Mouse (Mus musculus) gonadal fat pad, adult 2 months (tissue): ENCODE results near the gene Wwtr1. TPM values are rescaled to one million over a fixed set of nuclear protein-coding genes. Genes with fewer than 3 reads are reported as not detected.

ENCODE experiments used
- DNase-seq: peaks from one replicate; pipeline ENCODE4 v3.0.0-alpha.2; 2012; ENCODE audit warnings: low read depth
- polyA plus RNA-seq: library from polyadenylated mRNA; depleted of rRNA; stranded (reverse); fragments of >200 nt; gene quantifications from 2 replicates; pipeline ENCODE4 v1.2.3, GENCODE M21; 2012; rRNA removed

The Wwtr1 gene
- 37.0 and 50.1 TPM in 2 replicates for polyA plus RNA-seq

DNA sequence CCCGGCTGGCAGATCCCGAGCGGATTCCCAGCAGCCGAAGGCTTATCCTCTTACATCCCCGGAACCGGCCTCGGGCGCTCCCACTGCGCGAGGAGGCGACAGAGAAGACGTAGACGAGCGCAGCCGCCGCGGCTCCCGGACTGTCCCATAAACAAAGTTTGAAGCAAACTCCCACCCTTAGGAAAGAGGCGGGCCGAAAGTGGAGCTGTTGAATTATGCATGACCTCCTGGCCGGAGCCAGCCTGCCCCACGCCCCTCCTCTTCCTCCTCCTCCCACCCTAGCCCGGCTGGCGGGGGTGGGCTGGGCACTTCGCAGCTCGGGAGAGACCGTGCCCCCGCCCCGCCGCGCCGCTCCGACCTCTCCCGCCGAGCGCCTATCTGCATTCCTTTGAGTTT lies at the start of gene Wwtr1:
Wwtr1 (minus strand) TSS at position 251 of the 396 bp plus-strand sequence.
- no peak for DNase-seq

DNA sequence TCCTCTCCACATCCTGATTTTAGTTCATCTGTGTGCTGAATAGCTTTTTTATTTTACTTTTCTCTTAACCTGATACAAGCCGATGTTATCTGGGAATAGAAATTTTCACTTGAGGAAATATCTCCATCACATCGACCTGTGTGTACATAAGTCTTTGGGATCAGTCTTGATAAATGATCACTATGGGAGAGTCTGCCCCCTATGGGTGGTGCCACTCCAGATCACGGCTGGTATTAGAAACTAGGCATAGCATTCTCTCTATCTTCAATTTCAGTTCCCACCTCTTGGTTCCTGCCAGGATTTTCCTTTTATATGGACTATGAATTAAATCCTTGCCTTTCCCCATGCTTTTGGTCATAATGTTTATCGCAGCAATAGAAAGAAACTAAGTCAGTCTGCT lies 44.0 kb upstream of the Wwtr1 start:
- no peak for DNase-seq

DNA sequence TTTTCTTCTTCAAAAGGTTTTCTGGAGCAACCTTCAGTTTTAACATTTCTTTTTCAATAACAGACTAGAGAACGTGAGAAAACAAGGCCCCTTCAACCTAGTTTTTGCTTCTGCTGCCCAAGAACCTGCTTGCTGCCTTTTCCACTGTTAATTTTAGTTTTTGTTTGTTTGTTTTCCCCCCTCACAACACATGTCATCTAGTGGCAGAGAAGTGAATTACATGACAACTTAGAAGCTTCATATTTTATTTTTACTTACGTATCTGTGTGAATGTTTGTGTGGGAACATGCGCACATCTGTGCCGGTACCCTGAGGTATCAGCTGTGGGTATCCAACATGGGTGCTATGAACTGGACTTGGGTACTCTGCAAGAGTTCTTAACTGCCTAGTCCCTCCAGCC lies 39.9 kb upstream of the Wwtr1 start:
- DNase-seq, result no peak

DNA sequence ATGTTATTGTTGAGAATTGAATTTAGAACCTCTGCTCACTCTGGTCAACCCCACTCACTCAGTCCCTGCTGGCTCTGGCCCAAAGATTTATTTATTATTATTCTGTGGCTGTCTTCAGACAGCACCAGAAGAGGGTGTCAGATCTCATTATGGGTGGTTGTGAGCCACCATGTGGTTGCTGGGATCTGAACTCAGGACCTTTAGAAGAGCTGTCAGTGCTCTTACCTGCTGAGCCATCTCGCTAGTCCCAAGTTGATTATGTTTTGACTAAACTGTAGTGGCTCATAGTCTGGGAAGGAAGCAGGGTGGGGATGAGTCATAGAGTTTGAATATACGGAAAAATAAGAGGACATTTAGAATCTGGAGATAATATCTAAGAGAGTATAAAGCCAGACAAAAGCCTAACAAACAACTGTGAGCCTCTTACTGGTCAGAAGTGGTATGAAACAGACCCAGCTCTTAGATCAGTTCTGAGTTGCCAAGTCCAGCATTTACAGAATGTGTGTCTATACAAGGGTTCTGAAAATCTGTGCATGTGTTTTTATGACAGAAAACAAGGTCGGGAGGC lies 36.8 kb upstream of the Wwtr1 start:
- DNase-seq, result no peak

DNA sequence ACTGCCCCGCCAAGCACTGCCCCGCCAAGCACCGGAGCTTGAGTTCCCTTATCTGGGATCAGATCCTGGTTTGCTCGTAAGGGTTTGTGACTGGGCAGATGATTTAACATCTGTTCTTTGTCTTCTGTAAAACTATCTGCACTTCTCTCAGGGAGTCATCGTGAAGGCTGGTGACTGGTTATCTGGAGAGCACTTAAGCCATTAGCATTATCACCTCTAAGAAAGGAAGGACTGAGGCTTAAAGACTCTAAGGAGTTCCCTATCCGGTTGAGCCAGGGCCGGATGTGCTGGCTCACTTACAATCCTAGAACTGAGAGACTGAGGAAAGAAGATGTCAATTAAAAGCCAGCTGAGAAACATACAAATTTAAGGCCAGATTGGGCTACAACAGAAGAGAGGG lies 36.1 kb upstream of the Wwtr1 start:
- no peak for DNase-seq

DNA sequence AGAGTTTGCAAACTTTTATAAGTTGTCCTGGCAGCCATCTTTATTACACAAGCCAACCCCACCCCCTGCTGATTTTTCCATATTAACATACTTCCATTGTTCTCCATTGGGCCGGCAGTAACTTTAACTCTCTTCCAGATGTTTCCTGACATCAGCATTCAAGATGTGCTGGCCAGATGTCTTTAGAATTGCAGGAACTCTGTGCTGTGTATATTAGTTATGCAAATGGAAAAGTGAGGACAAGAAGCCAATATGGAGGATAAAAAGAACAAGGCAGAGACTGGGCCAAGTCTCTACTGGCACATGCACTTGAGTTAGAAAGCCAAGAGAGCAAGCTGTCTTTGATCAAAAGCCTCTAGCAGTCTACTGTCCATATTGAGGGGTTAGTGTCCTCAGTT lies 28.9 kb upstream of the Wwtr1 start:
- DNase-seq, result no peak

DNA sequence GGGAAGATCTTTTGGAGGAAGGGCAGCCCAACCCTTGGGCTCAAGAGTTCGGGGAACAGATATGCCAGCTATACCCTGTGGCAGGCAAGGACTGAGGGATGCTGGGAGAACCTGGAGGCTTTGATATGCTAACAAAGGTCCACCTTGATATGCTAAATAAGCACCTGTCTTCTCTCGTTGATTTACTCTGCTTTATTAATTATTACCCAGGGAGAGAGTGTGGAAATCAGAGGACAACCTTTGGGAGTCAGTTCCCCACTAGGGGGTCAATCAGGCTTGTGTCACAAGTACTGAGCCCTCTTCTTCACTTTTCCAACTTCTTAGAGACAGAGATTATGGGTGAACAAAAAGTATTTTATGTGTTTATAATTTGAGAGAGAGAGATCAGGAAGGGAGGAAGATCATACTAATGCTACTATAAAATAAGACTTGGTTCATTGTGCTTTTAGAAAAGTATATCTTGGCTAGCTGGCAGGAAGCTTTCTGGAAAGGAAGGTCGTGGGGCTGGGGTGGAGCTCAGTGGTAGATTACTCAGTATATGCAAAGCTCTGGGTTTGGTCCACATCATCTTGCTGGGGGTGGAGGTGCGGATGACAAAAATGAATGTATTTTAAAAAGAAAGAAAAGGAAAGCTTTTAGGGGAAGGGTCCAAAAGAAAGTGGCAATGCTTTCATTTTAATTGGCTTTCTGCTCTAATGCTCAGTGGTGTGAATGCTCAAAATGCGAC lies 28.3 kb upstream of the Wwtr1 start:
- no peak for DNase-seq

DNA sequence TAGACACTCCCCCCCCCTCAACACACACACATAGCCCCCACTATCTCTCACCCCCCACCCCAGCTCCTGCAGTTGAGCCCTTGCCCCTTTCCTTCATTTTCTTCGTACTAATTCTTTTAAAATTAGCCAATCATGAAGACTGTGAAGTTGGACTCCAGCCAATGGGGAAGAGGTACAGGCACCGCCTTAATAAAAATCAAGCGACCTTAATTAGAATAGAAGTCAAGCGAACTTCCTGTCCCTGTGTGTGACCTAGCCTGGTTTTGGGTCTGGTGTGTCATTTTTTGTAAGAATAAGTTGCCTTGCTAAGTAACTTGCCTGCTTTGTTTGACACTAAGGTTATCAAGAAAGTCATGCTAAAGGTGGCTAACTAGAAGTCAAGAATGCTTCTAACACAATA lies 26.9 kb upstream of the Wwtr1 start:
- DNase-seq, result no peak

DNA sequence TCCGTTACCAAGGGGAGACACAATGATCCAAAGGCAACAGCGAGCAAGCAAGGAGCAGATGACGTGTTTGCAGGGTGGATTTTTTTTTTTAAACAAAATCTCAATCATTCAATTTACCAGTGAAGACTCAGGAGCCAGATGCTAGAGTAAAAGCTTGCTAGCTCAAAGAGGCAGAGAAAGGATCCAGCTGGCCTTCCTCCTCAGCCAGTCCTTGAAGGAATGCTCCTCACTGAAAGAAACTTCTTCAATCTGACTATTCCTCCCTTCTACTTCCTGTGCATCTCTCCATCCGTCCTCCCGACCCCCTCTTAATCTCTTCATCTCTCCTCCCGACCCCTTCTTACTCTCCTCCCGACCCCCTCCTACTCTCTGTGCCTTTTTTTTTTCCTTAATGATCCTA lies 20.9 kb upstream of the Wwtr1 start:
- DNase-seq, result no peak

DNA sequence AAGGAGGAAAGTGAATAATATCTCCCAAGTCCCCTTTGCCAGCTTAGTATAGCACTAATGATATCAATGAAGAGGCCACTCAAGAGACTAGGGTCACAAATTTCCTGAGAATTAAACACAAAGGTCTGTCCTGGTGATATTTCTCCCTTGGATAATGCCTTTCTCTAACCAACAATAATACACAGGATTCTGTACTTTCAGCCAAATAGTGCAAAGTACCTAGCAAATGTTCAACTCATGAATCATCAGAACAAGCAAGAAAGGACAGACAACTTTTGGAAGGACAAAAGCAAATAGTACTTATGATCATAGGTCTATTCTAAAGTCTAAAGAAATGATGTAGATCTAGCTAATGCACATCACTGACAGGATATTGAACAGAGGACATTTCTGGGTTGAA lies 19.8 kb upstream of the Wwtr1 start:
- no peak for DNase-seq

DNA sequence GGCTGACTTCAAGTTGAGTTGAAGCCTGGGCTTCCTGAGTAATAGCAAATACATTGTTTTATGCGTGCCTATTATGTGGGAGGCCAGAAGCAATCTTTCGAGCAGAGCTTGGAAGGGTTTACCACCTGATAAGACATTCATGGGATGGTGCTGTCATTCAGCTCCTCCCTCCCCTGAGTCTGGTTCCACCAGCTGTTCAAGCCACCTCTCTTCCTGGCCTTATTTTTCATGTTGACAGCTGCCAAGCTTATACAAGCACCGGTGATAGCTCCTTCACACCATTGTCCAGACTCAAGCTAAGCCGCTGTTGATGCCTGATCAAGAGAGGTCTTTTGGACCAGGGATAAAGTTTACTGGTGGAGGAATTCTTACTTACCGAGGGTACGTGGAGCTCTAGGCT lies 10.3 kb upstream of the Wwtr1 start:
- DNase-seq, result no peak

DNA sequence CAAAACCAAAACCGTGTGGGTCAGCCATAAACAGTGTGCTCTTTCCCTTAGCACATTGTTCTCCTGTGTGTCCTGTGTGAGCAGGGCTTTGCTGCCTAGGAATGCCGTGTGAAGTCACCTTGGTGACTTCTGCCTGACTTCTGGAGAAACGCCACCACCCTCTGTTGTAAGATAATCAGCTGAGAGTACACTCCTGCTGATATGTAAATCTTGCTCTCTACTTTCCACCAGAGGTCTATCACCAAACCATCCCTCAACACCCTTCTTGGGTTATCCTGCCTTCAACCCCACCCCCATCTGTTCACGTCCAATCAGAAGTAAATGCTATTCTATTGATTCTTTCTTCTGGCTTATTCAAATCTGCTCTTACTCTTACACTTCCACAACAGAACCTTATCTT lies 7.8 kb upstream of the Wwtr1 start:
- no peak for DNase-seq

DNA sequence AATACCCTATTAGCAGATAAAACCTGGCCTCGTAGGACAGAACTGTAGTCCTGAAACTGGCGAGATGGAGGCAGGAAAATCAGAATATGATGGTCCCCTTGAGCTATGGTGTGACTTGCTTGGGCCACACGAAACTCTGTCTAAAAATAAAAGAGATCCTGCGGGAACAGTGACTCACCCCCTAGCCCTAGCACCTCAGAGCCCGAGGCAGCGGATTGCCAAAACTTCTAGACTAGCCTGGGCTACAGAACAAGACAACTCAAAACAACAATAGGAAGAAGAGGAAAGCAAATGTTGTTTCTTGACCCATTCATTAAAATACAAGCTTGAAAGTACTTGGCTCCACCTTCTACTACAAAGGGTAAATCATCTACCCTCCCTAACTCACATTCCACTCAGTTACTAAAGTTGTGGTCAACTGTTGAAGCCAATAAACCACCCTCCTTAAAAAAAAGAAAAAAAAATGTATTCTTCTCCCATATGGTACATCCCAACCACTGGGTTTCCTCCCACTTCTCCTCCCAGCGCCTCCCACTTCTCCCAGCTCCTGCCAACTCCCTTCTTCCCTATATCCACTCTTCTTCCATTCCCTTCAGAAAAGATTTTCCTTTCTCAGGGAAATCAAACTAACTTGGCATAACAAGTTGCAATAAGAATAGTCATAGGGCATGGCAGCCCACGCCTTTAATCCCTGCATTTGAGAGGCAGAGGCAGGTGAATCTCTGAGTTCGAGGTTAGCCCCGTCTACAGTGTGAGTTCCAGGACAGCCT lies 4.9 kb upstream of the Wwtr1 start:
- DNase-seq, result no peak

DNA sequence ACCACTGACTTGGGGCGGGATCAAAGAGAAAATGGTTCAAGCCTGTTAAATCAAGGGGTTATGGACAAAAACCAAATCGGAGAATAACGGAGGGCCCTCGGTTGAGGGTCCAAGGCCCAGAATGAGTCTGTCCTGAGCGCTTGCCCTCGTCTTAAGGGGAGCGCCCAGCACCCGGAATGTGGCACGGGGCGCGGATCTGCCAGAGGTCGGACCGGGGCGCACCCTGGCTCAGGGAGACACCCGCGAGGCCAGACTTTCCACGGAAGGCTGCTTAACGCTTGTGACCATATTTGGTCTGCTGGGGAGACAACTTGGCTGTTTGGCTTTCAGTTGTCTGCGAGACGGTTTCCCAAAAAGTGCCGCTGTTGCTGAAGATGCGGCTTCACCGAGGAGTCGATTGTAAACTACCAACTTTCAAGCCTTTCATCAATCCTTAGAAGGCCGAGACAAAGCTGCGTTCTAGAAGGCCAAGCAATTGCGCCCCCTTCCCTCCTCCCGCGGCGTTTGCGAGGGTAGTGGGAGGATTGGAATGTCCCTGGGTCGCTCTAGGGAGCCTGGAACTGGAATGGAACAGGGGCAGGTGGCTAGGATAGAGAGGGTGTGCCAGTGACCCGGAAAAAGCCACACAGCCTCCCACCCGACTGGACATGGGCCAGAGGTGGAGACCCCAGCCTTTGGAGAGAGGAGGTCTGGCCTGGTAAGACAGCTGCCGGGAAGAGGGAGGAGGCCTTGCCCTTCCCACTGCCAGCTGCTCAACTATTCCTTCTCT lies 530 bp upstream of the Wwtr1 start:
- no peak for DNase-seq

DNA sequence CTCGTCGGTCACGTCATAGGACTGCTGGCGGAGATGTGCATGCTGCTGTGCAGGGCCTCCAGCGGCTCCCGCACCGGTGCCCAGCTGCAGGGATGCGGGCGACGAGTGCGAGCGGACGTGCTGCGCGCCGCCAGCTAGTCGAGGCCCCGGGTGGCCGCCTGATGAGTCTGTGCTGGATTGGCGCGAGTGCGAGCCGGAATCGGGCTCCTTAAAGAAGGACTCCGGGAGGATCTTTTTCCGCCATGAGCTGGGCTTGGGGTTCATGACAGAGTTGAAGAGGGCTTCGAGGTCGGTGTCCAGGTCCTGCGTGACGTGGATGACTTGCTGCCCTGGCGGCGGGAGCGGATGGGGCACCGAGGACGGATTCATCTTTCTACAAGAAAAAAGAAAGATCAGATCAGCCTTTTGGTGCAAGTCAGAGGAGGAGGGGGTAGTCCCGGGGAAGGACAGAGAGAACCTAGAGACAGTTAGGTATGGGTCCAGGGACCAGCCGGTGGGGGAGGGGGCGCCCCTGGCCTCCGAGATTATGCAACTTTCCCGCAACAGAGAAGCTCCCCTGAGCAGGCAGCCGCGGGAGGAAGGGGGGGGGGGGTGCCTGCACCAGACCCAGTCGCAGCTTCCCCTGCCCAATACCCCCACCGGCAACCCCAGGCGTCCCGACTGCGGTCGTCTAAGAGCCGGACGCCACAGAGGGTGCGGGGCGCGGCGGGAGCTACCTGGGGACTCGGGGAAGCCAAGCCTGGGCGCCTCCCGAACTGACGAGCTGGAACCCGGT lies 638 bp downstream of the Wwtr1 start:
- no peak for DNase-seq

DNA sequence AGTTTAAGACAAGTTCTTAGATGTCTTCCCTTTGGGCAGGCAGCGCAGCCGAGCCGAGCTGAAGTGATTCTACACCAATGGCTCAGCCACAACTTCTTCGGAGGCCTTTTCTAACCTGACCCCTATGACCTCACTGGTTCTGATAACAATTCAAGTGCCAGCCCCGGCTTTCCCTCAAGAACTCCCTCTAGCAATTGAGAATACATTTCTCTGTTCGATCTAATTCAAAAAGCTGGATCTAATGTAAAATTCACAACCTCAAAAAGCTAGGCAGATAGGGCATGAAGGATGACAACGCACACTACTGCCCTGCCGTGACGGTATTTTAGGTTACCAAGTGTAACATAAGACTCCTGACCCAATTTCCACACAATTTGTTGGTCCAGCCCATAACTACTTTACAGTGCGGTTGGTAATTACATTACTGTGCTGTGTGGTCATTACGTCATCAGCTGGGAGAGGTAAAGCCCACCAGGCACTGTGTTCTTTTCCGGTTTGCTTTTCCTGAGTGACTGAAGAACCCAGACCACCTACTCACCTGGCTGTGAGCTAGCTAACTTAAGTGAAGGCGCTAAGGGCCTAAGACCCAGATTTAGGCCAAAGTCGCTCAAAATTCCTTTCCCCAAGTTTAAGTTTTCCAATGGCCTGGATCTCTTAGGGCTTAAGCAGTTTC lies 1.7 kb downstream of the Wwtr1 start:
- no peak for DNase-seq

DNA sequence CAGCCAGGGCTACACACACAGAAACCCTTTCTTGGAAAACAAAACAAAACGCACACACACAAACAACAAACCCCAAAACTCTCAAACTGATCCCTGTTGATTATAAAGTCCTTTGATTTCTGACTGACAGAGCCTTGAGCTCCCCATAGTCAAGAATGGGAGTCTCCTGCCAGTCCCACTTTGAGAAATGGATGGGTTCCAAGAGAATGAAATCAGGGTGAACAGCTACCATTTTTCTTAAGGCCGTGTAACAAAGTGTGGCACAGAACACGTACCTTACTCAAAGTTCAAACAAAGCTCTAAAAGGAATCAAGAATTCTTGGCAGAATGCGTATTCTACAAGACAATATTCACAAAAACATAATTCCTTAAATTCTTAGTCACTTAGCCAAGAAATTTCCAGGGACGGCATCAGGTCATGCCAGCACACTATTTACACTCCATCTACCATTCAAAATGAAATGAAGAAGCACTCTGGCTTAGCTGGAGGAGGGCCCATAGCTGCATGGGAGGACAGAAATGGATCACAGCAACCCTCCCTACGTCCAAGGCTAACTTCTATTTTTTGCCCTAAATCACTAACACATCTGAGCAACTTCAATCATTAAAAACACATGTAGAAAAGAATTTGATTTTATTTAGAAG lies 3.3 kb downstream of the Wwtr1 start:
- DNase-seq, result no peak

DNA sequence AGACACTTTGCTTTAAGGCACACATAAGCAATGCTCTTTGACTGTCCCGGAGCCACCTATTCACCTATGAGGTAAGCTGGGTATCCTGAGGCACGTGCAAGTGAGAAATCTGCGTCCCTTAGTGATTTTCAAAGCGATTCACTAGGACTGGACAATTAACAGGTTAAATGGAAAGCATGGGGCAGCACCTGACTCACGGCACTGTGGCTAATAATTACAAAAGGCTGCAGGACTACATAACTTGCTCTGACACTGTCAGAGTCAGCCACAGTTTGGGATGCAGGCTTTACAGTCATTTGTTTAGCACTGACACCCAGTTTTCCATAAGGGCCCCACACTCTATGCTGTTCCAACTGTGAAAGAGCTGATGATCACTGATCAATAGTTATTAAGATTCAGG lies 9.1 kb downstream of the Wwtr1 start:
- no peak for DNase-seq

DNA sequence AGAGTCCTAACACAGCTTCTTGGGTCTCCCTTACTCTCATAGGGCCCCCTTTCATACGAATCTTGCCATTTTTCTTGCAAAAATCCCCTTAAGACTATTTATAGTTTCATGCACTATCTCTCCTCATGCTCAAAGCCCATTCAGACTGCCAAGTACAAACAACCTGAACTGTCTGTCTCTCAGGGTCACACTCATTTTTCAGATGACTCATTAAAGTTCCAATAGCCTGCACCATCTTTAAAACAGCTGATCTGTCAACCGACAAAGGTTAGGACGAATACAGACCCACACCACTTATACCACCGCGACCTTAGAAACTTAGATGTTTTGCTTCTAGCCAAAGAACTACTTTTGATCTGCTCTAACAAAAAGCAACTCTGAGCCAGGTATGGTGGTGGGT lies 12.1 kb downstream of the Wwtr1 start:
- no peak for DNase-seq

DNA sequence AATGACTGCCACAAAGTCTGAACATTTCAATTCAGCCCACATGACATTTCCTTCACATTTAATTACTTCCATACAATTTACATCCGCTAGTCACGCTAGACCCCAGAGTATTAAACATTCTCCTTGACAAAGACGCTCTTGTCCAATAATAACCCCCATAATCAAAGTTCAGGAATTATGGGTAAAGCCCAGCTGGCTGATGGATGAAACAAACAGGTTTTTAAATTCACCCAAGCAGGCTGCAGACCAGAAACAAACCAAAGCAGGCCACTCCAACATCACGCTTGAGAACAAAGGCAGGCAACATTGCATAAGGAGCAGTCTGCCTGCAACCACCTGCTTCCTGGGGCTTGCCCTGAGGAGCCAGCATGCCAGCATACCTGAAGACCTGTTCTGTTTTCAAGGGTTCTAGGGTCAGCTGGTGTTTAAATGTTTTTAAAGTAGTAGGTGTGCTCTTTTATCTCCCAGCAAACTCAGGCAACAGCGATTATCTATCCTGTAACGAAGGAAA lies 12.7 kb downstream of the Wwtr1 start:
- no peak for DNase-seq
